ENCODE assay signal across 8 mouse cellular contexts in the genomic region with DNA sequence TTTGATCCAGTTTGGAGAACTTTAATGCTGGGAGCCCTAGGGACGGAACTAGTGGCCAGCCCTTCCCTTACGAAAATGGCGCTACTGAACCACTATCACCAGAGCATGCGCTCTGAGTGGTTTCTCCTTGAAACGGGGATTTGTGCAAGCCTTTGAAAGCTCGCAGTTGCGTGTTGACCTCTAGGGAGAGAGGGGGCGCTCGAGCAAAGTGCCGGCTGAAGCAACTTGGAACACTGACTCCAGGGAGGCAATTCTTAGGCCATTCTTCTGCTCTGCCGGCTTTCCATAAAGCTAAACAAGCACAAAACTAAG. TPM values are rescaled to one million over a fixed set of nuclear protein-coding genes. Genes with fewer than 3 reads are reported as not detected.
DNase-seq lines count a peak whose midpoint lies in the region; ATAC-seq lines count a peak whose summit lies in the region.

No protein-coding gene starts in this region.

- H3K27ac ChIP-seq in forebrain, embryonic 14.5 days (ENCODE audit: low read depth, low read length) = peak overlapping the region; percentile 86
- H3K27ac ChIP-seq in neural tube, embryonic 15.5 days (replicated peaks) = peak overlapping the region; percentile 87

- peak overlapping the region; percentile 97 for H3K4me3 ChIP-seq in forebrain, embryonic 14.5 days (ENCODE audit: low read depth, low read length)
- H3K4me3 ChIP-seq in neural tube, embryonic 15.5 days (replicated peaks) = peak overlapping the region; percentile 94

- peak overlapping the region; percentile 92 for H3K4me2 ChIP-seq in forebrain, embryonic 14.5 days (ENCODE audit: low read length)
- peak overlapping the region; percentile 81 for H3K4me2 ChIP-seq in neural tube, embryonic 15.5 days

- intact Hi-C loops in heart, postnatal 14 days (cut with DNase I) = loop anchor here (2.0 to 5.0 kb wide), 2 partner anchors 67 to 84 kb away; no protein-coding TSS in a partner anchor

- H3K9ac ChIP-seq in forebrain, embryonic 14.5 days (ENCODE audit: low read length) = peak overlapping the region; percentile 91
- peak overlapping the region; percentile 84 for H3K9ac ChIP-seq in neural tube, embryonic 15.5 days (replicated peaks)

- no peaks in the 10 kb centered on the region for H3K9me3 ChIP-seq in forebrain, embryonic 14.5 days (replicated peaks; ENCODE audit: control insufficient read depth, low read length)
- H3K9me3 ChIP-seq in neural tube, embryonic 15.5 days (replicated peaks) = no peaks in the 10 kb centered on the region

- H3K36me3 ChIP-seq in forebrain, embryonic 14.5 days (ENCODE audit: control insufficient read depth, insufficient read depth, low read length) = no peaks in the 10 kb centered on the region
- no peaks in the 10 kb centered on the region for H3K36me3 ChIP-seq in neural tube, embryonic 15.5 days

- peak; percentile 97 for DNase-seq in ES-CJ7 (ENCODE audit: low read depth, low spot score)
- DNase-seq in forebrain, embryonic 14.5 days (ENCODE audit: low spot score) = peak; percentile 96
- peak; percentile 81 to 84 for DNase-seq in heart, postnatal 14 days
- DNase-seq in layer of hippocampus, adult 11-12 months (ENCODE audit: low spot score) = peak; percentile 74
- peak; percentile 89 to 92 for DNase-seq in lung, adult 18-20 months
- DNase-seq in testis, postnatal 14 days (ENCODE audit: low spot score) = peak; percentile 78

- H3K4me1 ChIP-seq in forebrain, embryonic 14.5 days (ENCODE audit: control insufficient read depth, insufficient read depth, low read length) = peaks cover 12% of the 10 kb centered on the region
- peaks cover 19% of the 10 kb centered on the region for H3K4me1 ChIP-seq in neural tube, embryonic 15.5 days

- WGBS in forebrain, embryonic 14.5 days = 0% methylated on average over 11 of the region's 11 CpGs
- under 1% methylated on average over 11 of the region's 11 CpGs for WGBS in neural tube, embryonic 15.5 days

- no peaks in the 10 kb centered on the region for H3K27me3 ChIP-seq in forebrain, embryonic 14.5 days (replicated peaks; ENCODE audit: control insufficient read depth, insufficient read depth, low read length)
- no peaks in the 10 kb centered on the region for H3K27me3 ChIP-seq in neural tube, embryonic 15.5 days (replicated peaks)

- peak; percentile 83 for ATAC-seq in cerebellum, adult (ENCODE audit: insufficient number of reproducible peaks, low FRiP score, low TSS enrichment)
- peak; percentile 56 for ATAC-seq in forebrain, embryonic 14.5 days
- ATAC-seq in neural tube, embryonic 15.5 days (ENCODE audit: low FRiP score) = peak; percentile 71

RNA-seq across cellular contexts. Expression of a gene that starts 1.1 kb away (rescaled TPM):
- 7.4 and 7.7 TPM in 2 replicates for polyA plus RNA-seq in forebrain, embryonic 14.5 days (2014; fragmentation: Nextera tagmentation; extraction: Ambion mirVana)
- total RNA-seq in heart, postnatal 14 days (2021) = 1 to 10 TPM; 3.8 to 4.7 TPM
- 3.5 and 5.4 TPM in 2 replicates for polyA plus RNA-seq in neural tube, embryonic 15.5 days (2015; fragmentation: Nextera tagmentation; extraction: Ambion mirVana)

Comparison
In these comparisons a context has a peak if more than half of its experiments do, and no peak if none do; other contexts are left out.
1. Peak in every context shown above with its lines: DNase-seq, ATAC-seq, H3K4me3 ChIP-seq and H3K27ac ChIP-seq.